Mouse (Mus musculus): ENCODE data around the gene Tspan8.
"Not testable (repeated sequence)": the region's sequence is repeated elsewhere in the genome, so short reads cannot be mapped to it uniquely, and the experiment has no call there.

Gene Tspan8

DNA sequence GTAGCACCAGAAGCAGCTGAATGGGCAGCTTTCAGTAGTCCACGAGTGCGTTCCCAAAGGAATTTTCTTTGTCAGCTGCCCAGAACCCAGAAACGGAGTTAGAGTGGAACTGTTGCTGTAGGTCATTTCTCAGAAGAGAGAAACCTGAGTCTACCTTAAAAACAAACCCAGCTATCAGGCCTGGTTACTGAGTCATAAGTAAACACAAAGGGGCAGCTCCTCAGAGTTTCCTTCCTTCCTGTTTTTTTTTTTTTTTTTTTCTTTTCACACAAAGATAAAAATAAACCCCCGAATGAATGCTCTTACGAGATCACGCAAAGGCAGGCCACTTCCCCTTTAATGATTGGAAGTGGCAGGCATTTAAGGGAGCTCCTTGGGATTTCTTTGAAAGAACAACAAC, at the start of gene Tspan8:
Gene Tspan8, plus strand, starts transcription at position 322 of the 400 bp plus-strand sequence.
- DNase-seq (ENCODE audit: low read depth, low spot score): no peak

DNA sequence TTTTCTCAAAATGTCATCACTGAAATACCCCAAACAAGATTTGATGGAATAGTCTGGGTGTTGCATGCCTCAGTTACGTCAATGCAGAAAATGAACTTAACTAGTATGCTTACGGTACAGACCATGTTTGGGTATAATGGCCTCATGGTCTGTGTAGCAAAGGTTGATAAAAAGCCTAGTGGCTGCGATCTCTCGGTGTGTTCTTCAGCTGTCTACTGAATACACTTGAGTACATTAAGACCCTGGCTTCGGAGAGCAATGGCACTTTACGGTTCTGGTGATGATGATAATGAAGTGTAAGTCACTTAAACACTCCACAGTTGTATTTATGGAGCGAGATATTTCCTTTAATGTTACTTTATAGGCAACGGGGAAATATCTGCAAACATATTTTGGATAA, 46.6 kb upstream of the Tspan8 start:
- DNase-seq (ENCODE audit: low read depth, low spot score): no peak

DNA sequence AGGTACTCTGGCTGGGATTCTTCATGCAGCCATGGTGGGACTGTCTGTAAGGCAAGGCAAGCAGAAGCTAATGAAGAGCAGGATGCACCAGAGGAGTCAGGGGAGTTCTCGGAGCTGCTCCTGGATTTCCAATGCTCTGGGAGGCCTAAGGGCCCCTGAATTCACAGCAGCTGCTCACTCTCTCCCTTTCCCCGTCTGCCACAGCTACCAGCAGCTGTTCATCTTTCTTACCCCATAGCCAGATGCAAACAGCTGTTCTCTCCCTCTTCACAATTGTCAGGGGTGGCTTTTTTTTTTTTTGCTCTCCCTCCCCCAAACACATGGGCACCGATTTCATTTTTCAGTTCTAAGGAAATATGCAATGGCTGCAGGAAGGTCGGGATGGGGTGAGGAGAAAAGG, 42.2 kb upstream of the Tspan8 start:
- no peak for DNase-seq (ENCODE audit: low read depth, low spot score)

DNA sequence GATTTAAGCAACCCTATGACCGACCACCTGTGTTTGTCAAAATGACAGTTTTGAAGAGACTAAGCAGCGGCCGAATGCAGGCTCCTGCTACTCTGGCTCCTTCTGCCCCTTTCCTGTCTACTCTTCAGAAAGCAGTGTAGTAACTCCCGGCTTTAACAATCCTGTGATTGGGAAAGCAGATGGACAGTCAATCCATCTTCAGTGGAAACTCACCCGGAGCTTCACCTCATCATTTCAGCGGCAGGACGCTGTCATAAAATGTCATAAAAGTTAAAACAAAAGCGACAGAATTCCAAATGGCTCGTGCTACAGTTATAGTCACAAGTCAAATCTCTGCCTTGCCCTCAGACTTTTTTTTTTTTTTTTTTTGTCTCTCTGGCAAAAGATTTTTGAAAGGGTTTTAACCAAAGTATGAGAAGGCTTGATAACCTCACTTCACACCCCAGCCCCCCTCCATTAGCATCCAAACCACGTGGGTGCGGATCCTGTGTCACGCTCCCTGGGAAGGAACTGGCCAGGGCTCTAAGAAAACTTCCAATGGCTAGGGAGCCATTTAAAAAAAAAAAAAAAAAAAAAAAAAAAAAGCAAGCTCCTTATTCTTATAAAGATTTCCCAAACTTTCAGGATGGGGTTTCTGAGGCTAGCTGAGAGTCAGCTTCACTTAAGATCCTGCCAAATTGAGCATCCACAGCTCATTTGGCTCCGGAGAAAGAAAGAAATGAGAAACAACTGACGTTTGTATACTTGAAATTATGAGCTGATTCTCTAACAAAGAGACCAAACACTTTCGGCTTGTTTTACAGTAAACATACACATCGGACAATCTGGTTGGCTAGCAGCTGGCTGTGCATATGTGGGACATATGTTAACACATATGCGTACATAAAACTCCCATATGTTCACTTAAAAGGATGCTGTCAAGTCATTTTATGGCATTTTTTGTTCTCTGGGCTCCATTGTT, 40.4 kb upstream of the Tspan8 start:
- no peak for DNase-seq (ENCODE audit: low read depth, low spot score)

DNA sequence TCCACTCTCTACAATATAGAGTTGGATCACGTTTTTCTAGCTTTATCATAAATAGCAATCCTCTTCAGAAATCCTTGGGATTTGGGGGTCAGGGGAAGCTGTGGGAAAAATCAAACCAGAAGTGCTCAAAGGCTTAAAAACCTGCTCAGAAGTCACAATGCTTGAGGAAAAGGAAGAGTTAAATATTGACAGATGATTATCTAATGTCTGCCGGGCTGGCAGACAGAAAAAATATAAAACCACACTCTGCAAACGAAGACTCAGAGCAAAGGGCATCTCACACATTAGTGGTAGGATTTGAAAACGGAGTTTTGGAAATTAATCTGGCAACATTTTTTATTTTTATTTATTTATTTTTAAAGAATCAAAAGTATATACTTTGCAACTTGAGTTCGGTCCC, 39.3 kb upstream of the Tspan8 start:
- no peak for DNase-seq (ENCODE audit: low read depth, low spot score)

DNA sequence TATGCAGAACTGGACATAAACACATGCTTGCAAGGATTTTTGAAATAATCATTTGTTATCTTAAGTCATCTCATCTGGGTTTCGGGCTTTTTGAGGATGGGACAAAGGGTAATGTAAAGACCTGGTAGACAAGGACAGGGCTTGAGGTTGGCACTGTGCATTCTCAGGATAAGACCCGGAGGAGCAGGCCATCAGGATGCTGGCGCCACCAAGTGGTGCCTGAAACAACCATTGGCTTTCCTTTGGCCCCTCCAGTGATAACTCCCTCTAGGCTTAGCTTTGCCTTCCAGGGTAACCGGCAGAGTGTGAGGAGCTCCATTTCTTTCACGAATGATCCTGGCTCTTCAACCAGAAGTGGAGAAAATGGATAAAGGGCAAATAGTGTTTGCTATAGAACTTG, 38.0 kb upstream of the Tspan8 start:
- no peak for DNase-seq (ENCODE audit: low read depth, low spot score)

GRCm38 (mm10) chr10:115780239-115781016, 36.2 kb upstream of the Tspan8 start:
- DNase-seq (ENCODE audit: low read depth, low spot score): no peak

- DNase-seq (ENCODE audit: low read depth, low spot score): no peak
Observed at GRCm38 (mm10) chr10:115783232-115783631, 33.4 kb upstream of the Tspan8 start.

GRCm38 (mm10) chr10:115790788-115791187, 25.8 kb upstream of the Tspan8 start:
- no peak for DNase-seq (ENCODE audit: low read depth, low spot score)

- DNase-seq (ENCODE audit: low read depth, low spot score): no peak
Observed at GRCm38 (mm10) chr10:115796072-115796788, 20.4 kb upstream of the Tspan8 start.

- DNase-seq (ENCODE audit: low read depth, low spot score): no peak
Observed at GRCm38 (mm10) chr10:115801464-115801863, 15.2 kb upstream of the Tspan8 start.

- DNase-seq (ENCODE audit: low read depth, low spot score): not testable (repeated sequence)
Observed at GRCm38 (mm10) chr10:115803013-115803412, 13.6 kb upstream of the Tspan8 start.

DNA sequence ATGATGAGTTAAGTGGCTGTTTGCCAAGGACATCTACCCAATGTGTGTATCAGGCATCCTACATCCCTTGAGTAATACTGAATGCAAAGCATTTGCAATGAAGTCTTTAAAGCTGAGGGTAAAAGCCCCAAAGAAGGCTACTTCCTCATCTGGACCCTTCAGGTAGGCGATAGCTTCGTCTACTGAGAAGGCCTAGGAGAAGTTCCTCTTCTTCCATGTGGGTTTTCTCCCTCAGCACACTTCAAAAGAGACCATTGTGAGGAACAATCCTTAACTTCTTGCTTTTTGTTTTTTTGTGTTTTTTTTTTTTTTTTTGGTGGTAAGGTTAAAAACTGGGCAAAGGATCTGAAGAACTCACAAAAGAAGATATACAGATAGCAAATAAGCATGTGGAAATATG, 12.9 kb upstream of the Tspan8 start:
- DNase-seq (ENCODE audit: low read depth, low spot score): no peak

GRCm38 (mm10) chr10:115805987-115806386, 10.6 kb upstream of the Tspan8 start:
- no peak for DNase-seq (ENCODE audit: low read depth, low spot score)

DNA sequence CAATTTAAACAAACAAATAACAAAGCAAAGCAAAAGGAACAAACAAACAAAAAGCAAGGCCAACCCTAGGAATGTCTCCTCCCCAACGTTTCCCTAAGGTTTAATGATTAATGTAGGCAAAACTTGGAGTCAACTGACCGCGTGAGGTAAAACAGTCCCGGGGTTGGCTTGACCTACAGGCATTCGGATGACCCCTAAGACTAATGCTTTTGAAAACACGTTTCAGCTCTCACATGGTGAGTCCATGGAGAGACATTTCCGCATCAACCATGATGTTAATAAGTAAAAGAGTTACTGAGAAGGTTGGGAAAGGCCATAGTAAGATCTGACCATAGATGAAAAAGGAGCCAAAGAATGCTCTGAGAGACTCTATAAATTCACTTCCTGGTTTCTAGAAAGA, 7.5 kb upstream of the Tspan8 start:
- DNase-seq (ENCODE audit: low read depth, low spot score): no peak

DNA sequence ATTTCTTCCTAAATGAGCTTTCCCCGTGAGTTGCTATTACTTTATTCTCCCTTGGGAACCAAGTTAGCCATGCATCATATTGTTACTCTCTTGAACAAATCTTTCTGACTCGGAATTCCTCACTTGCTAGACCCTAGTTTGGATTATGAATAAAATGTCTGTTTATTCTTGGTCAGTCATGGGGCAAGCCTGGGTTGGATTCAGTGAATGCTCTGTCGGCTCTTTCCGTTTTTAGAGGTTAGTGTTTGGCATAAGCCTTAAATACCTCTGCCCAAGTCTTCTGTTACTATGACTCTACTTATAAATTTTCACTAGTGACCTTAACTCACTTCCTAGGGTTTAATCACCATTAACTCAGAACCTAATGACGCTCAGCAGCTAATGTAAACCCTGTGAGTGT, 5.1 kb upstream of the Tspan8 start:
- no peak for DNase-seq (ENCODE audit: low read depth, low spot score)

DNA sequence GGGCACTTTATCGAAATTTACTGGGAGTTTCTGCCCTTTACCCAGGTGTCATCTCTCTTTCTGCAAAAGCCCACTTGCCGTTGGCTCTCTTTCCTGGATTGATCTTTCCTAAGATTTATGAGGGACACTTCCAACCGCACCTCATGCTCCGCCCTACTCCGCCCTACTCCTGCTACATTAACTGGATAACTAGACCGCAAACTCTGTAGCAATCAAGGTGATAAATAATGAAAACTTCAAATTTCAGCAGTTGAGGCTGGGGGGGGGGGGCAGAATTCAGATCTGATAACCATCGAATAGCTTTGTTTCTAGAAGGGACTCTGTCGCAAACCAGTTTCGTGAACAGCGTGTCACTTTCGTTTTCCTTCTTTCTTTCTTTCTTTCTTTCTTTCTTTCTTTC, 1.8 kb upstream of the Tspan8 start:
- no peak for DNase-seq (ENCODE audit: low read depth, low spot score)

GRCm38 (mm10) chr10:115817056-115817724, 558 bp downstream of the Tspan8 start:
- no peak for DNase-seq (ENCODE audit: low read depth, low spot score)

GRCm38 (mm10) chr10:115825289-115825688, 8.7 kb downstream of the Tspan8 start:
- no peak for DNase-seq (ENCODE audit: low read depth, low spot score)

DNA sequence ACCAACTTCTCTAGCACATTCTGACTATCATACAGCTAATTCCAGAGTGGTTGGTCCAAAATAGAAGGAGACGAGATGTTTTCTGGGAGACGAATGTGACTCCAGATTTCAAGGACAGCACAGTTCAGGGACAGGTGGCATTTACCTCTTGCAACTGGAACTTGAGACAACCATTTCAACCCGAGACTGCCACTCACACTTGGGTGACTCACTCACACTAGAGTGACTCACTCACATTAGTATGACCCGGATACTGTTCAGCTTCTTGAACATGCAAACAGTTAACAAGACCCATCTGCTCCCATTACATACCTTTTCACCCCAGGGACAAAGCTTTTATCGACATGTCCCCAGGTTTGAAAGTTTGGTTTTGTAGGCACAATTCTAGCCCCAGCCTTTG, 12.2 kb downstream of the Tspan8 start:
- peak; percentile 2 for DNase-seq (ENCODE audit: low read depth, low spot score)

GRCm38 (mm10) chr10:115829696-115830095, 13.1 kb downstream of the Tspan8 start:
- DNase-seq (ENCODE audit: low read depth, low spot score): no peak

Data from 3T3-L1 (cell line).